Mouse (Mus musculus): Measurements from ENCODE around the gene Mfap2. TPM values are rescaled to one million over a fixed set of nuclear protein-coding genes. Genes with fewer than 3 reads are reported as not detected.

Mfap2 gene
- polyA plus RNA-seq, 1 experiment from 2014 or later = 14.6 TPM

DNA sequence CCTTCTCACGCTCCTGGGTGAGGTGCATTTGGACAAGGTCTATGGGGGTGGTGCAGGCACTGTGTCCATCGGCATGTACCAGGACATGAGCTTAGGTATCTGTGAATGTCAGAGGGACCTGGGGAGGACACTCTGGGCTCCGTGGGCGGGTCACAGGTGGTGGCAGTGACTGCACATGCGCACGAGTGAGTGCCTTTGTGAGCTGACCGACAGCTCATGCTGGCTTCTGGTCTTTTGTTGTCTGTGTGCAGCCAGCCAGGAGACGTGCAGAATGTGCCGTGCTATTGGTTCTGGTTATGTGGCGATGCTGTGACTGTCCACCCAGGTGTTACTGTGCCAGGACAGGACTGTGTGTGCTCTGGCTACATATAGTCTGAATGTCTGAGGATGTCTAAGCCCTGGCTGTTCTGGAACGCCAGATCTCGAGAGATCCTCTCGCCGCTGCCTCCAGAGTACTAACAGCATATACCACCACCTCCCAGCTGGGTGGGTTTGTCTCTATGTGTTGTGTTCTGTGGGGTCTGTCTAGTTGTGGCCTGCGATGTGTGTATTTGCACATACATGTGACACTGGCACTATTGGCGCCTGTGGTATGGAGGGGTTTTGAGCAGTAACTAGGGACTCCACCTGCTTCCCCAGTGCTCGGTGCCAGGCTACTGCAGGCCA, 38.7 kb downstream of the Mfap2 start:
- Histone ChIP-seq H3K4me2 (ENCODE audit: low read depth, low read length) (no peak overlapping the region), H3K27me3 (ENCODE audit: insufficient read depth, low read length) (no peaks in the 10 kb centered on the region), H3K9ac (replicated peaks) (no peak overlapping the region), H3K36me3 (replicated peaks; ENCODE audit: insufficient read depth, low read length) (no peaks in the 10 kb centered on the region), H3K4me1 (ENCODE audit: insufficient read depth) (no peaks in the 10 kb centered on the region), H3K4me3 (ENCODE audit: low read depth, low read length) (no peak overlapping the region), H3K27ac (ENCODE audit: low read depth) (no peak overlapping the region), H3K9me3 (ENCODE audit: low read length) (no peaks in the 10 kb centered on the region)
- TF ChIP-seq EP300 (IDR thresholded peaks at IDR 0.05; ENCODE audit: low read depth) (no peak), CTCF (IDR thresholded peaks at IDR 0.05; ENCODE audit: low read depth) (no peak)
- 79% methylated on average over 17 of the region's 17 CpGs for WGBS (ENCODE audit: insufficient replicate concordance)
- DNase-seq = no peak
- no peak for ATAC-seq

DNA sequence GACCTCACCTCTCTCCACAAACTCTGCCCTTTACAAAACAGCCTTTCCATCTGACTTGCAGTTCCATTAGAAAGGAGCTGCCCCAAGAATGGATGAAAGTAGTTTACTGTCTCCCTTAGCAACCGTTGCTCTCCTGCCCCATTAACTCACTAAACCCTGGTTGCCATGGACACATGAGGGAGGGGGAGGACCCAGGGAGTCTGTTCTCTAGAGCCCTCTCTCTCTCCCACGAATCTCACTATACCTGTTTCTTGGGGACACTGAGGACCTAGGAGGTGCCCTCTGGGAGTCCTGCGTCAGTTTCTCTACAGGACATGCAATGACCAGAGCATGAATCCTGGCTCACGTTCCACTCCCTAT, 39.2 kb downstream of the Mfap2 start:
- H3K27me3 ChIP-seq (ENCODE audit: insufficient read depth, low read length) = no peaks in the 10 kb centered on the region
- TF ChIP-seq CTCF (IDR thresholded peaks at IDR 0.05; ENCODE audit: low read depth) (no peak), EP300 (IDR thresholded peaks at IDR 0.05; ENCODE audit: low read depth) (no peak)
- no peak for DNase-seq

DNA sequence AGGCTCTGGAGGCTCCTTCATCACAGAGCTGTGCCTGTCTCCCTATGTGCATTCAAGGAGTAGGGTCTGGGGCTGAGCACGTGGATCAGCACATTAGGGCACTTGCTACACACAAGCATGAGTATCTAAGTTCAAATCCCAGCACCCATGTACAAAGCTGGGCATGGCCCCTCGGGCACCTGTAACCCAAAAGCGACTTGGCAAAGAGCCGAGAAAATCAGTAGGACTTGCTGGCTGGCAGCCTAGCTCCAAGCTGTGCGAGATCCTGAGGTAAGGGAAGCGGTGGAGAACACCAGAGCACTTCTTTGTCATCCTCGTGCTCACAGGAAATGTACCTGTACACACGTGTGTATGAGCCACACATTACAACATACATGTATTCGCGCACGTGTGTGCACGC, 42.2 kb downstream of the Mfap2 start:
- ATAC-seq (no peak), DNase-seq (no peak)
- Histone ChIP-seq H3K9me3 (ENCODE audit: low read length) (no peaks in the 10 kb centered on the region), H3K4me3 (ENCODE audit: low read depth, low read length) (no peak overlapping the region), H3K27me3 (ENCODE audit: insufficient read depth, low read length) (no peaks in the 10 kb centered on the region), H3K9ac (replicated peaks) (no peak overlapping the region), H3K4me2 (ENCODE audit: low read depth, low read length) (no peak overlapping the region), H3K4me1 (ENCODE audit: insufficient read depth) (no peaks in the 10 kb centered on the region), H3K36me3 (replicated peaks; ENCODE audit: insufficient read depth, low read length) (no peaks in the 10 kb centered on the region), H3K27ac (ENCODE audit: low read depth) (no peak overlapping the region)
- TF ChIP-seq EP300 (IDR thresholded peaks at IDR 0.05; ENCODE audit: low read depth) (no peak), CTCF (IDR thresholded peaks at IDR 0.05; ENCODE audit: low read depth) (no peak)
- 85% methylated on average over 12 of the region's 12 CpGs for WGBS (ENCODE audit: insufficient replicate concordance)

More for the DNA sequence above, 39.2 kb downstream of the Mfap2 start:
- Histone ChIP-seq H3K4me2 (ENCODE audit: low read depth, low read length) (no peak overlapping the region), H3K36me3 (replicated peaks; ENCODE audit: insufficient read depth, low read length) (no peaks in the 10 kb centered on the region), H3K27ac (ENCODE audit: low read depth) (no peak overlapping the region), H3K9me3 (ENCODE audit: low read length) (no peaks in the 10 kb centered on the region), H3K4me3 (ENCODE audit: low read depth, low read length) (no peak overlapping the region), H3K9ac (replicated peaks) (no peak overlapping the region), H3K4me1 (ENCODE audit: insufficient read depth) (no peaks in the 10 kb centered on the region)
- 65% methylated on average over 4 of the region's 4 CpGs for WGBS (ENCODE audit: insufficient replicate concordance)
- ATAC-seq = no peak

DNA sequence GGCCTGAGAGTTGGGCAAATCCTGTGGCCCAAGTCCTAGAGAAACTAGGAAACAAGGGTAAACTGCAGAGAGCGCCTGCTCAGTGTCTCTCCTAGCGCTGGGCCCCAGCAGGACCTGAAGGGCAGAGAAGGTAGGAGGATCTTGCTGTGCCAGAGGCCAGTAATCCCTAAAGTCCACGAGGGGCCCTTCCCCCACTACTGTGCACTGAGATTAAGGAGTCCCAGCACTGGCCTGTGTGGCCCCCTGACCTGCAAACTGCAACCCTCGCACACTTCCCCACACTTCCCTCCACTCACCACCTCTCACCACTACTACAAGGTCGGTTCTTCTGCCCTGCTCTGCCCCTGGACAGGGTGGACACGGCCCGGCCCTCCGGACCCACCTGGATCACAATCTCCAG, 42.9 kb downstream of the Mfap2 start:
- ATAC-seq (no peak), DNase-seq (no peak)
- WGBS (ENCODE audit: insufficient replicate concordance) = 65% methylated on average over 8 of the region's 8 CpGs
- Histone ChIP-seq H3K4me3 (ENCODE audit: low read depth, low read length) (no peak overlapping the region), H3K4me2 (ENCODE audit: low read depth, low read length) (no peak overlapping the region), H3K36me3 (replicated peaks; ENCODE audit: insufficient read depth, low read length) (no peaks in the 10 kb centered on the region), H3K27me3 (ENCODE audit: insufficient read depth, low read length) (no peaks in the 10 kb centered on the region), H3K9me3 (ENCODE audit: low read length) (no peaks in the 10 kb centered on the region), H3K9ac (replicated peaks) (no peak overlapping the region), H3K27ac (ENCODE audit: low read depth) (no peak overlapping the region), H3K4me1 (ENCODE audit: insufficient read depth) (no peaks in the 10 kb centered on the region)
- TF ChIP-seq EP300 (IDR thresholded peaks at IDR 0.05; ENCODE audit: low read depth) = no peak
- TF ChIP-seq CTCF (IDR thresholded peaks at IDR 0.05; ENCODE audit: low read depth) = no peak

DNA sequence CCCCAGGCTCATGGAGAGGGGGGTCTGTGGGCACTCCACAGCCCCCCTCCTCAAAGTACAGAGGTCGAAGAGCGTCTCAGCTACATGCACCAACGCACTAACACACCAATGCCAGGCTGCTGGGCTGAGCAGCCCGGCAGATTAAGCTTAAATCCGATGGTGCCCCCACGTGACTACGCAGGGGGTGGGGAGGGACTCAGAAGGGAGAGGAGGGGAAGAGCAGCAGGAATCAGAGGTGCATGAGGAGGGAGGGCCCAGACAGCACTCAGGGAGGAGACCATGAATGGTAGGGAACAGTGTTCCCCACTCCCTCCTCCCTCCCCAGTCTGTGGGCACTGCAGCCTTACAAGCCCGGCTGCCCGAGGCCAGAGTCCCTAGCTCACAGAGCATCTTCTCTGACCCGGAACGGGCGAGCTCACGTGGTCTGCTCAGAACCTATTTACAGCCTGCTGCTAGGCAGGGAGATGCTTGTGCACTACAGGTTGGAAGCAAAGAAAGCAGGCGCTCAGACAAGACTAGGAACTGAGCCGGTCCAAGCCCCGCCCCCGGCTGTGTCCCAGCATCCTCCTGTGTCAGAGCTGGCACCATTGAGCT, 43.4 kb downstream of the Mfap2 start:
- no peak overlapping the region for H3K9ac ChIP-seq (replicated peaks)
- no peak for ATAC-seq
- no peak for TF ChIP-seq EP300 (IDR thresholded peaks at IDR 0.05; ENCODE audit: low read depth)
- no peak for TF ChIP-seq CTCF (IDR thresholded peaks at IDR 0.05; ENCODE audit: low read depth)
- no peak overlapping the region for H3K4me3 ChIP-seq (ENCODE audit: low read depth, low read length)
- H3K27ac ChIP-seq (ENCODE audit: low read depth) = no peak overlapping the region
- no peak overlapping the region for H3K4me2 ChIP-seq (ENCODE audit: low read depth, low read length)
- no peaks in the 10 kb centered on the region for H3K9me3 ChIP-seq (ENCODE audit: low read length)
- 58% methylated on average over 17 of the region's 17 CpGs for WGBS (ENCODE audit: insufficient replicate concordance)
- no peaks in the 10 kb centered on the region for H3K27me3 ChIP-seq (ENCODE audit: insufficient read depth, low read length)
- no peaks in the 10 kb centered on the region for H3K4me1 ChIP-seq (ENCODE audit: insufficient read depth)
- H3K36me3 ChIP-seq (replicated peaks; ENCODE audit: insufficient read depth, low read length) = no peaks in the 10 kb centered on the region
- no peak for DNase-seq

DNA sequence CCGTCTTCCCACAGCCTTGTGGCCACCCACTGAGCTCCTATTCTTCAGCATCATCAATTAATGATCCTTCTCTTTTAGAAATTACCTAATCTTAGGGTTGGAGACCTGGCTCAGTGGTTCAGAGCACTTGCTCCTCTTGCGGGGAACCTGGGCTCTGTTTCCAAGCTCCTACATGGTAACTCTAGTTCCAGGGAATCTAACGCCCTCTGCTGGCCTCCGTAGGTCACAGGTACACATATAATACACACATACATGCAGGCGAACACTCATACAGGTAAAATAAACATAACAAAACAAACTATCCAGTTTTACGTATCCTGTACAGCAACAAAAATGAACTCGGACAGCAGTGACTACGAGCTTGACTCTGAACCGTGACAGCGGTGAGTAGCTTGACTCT, 46.8 kb downstream of the Mfap2 start:
- 91% methylated on average over 10 of the region's 10 CpGs for WGBS (ENCODE audit: insufficient replicate concordance)
- Histone ChIP-seq H3K27ac (ENCODE audit: low read depth) (no peak overlapping the region), H3K4me2 (ENCODE audit: low read depth, low read length) (no peak overlapping the region), H3K4me3 (ENCODE audit: low read depth, low read length) (no peak overlapping the region), H3K4me1 (ENCODE audit: insufficient read depth) (peaks cover 14% of the 10 kb centered on the region; the same call in 1 of the 2 replicates), H3K27me3 (ENCODE audit: insufficient read depth, low read length) (no peaks in the 10 kb centered on the region), H3K36me3 (replicated peaks; ENCODE audit: insufficient read depth, low read length) (no peaks in the 10 kb centered on the region), H3K9me3 (ENCODE audit: low read length) (no peaks in the 10 kb centered on the region), H3K9ac (replicated peaks) (no peak overlapping the region)
- DNase-seq (no peak), ATAC-seq (no peak)
- TF ChIP-seq CTCF (IDR thresholded peaks at IDR 0.05; ENCODE audit: low read depth) (no peak), EP300 (IDR thresholded peaks at IDR 0.05; ENCODE audit: low read depth) (no peak)
